Comparison of ENCODE assay signal across 18 mouse cellular contexts in genomic region chr2:31719202-31719880, GRCm38 (mm10). TPM values are rescaled to one million over a fixed set of nuclear protein-coding genes. Genes with fewer than 3 reads are reported as not detected.
DNase-seq lines count a peak whose midpoint lies in the region; ATAC-seq and TF ChIP-seq lines count a peak whose summit lies in the region.
"Had no signal": no experiment of that assay in that cellular context is flagged by ENCODE, and none has a peak within 500 bp of the region (broad histone marks: within the 10 kb centered on the region; RNA-seq: fewer than 3 reads in every experiment).

No protein-coding gene starts in this region.

- no peaks in the 10 kb centered on the region; the same call in 1 of the 2 replicates for H3K36me3 ChIP-seq in kidney, embryonic 14.5 days (ENCODE audit: control insufficient read depth, insufficient read depth, low read length)
- H3K36me3 ChIP-seq in liver, postnatal 0 days (replicated peaks; ENCODE audit: insufficient read depth, low read length) = no peaks in the 10 kb centered on the region
- H3K36me3 ChIP-seq in forebrain, embryonic 16.5 days (ENCODE audit: control insufficient read depth, insufficient read depth) = no peaks in the 10 kb centered on the region
- H3K36me3 ChIP-seq: hindbrain, embryonic 15.5 days had no signal

- no peaks in the 10 kb centered on the region for H3K4me1 ChIP-seq in kidney, embryonic 14.5 days (ENCODE audit: control insufficient read depth, insufficient read depth, low read length)
- peaks cover 13% of the 10 kb centered on the region for H3K4me1 ChIP-seq in liver, postnatal 0 days (ENCODE audit: insufficient read depth)
- no peaks in the 10 kb centered on the region for H3K4me1 ChIP-seq in forebrain, embryonic 16.5 days (replicated peaks; ENCODE audit: control insufficient read depth, insufficient read depth, low read length)
- H3K4me1 ChIP-seq: hindbrain, embryonic 15.5 days had no signal

- peak; percentile 73 for DNase-seq in kidney, adult 11 months
- peak; percentile 60 to 75 for DNase-seq in kidney, adult 8-10 months
- peak; percentile 34 for DNase-seq in liver
- DNase-seq in liver, postnatal 0 days = peak; percentile 32
- DNase-seq in cerebellum, adult 9-11 months = no peak
- DNase-seq in urinary bladder, postnatal 36 days (ENCODE audit: low spot score in 2 of 2) = no peak
- DNase-seq: adrenal gland, postnatal 25 days; cerebellum, adult 9-10 months; embryo, embryonic 11 days; forebrain, postnatal 0 days; lung, adult 2 months; lung, postnatal 36 days; spleen, adult 18-20 months; thymus, postnatal 25 days had no signal

- no peak overlapping the region for H3K9ac ChIP-seq in kidney, embryonic 14.5 days (ENCODE audit: low read depth, low read length)
- no peak overlapping the region for H3K9ac ChIP-seq in liver, postnatal 0 days (replicated peaks)
- no peak overlapping the region for H3K9ac ChIP-seq in forebrain, embryonic 16.5 days (replicated peaks; ENCODE audit: low read depth, low read length)
- H3K9ac ChIP-seq: forebrain, postnatal 0 days; heart, embryonic 12.5 days; hindbrain, embryonic 15.5 days had no signal

- no peaks in the 10 kb centered on the region for H3K27me3 ChIP-seq in kidney, embryonic 14.5 days (ENCODE audit: control insufficient read depth, insufficient read depth, low read length)
- H3K27me3 ChIP-seq in liver, postnatal 0 days (ENCODE audit: insufficient read depth, low read length) = no peaks in the 10 kb centered on the region
- no peaks in the 10 kb centered on the region for H3K27me3 ChIP-seq in forebrain, embryonic 16.5 days (replicated peaks; ENCODE audit: control insufficient read depth, insufficient read depth, low read length)
- H3K27me3 ChIP-seq: heart, embryonic 12.5 days; hindbrain, embryonic 15.5 days had no signal

- 84% methylated on average over 6 of the region's 6 CpGs for WGBS in kidney, embryonic 14.5 days
- 63% methylated on average over 6 of the region's 6 CpGs for WGBS in liver, postnatal 0 days (ENCODE audit: insufficient replicate concordance)
- 87% methylated on average over 6 of the region's 6 CpGs for WGBS in forebrain, embryonic 16.5 days

- ATAC-seq in kidney, embryonic 14.5 days (ENCODE audit: low FRiP score, low TSS enrichment) = no peak
- peak; percentile 91 for ATAC-seq in liver, postnatal 0 days
- ATAC-seq in forebrain, embryonic 16.5 days = no peak
- ATAC-seq: forebrain, postnatal 0 days had no signal

- H3K4me2 ChIP-seq in kidney, embryonic 14.5 days (replicated peaks; ENCODE audit: low read depth, low read length) = no peak overlapping the region
- peak overlapping the region; percentile 10; the same call in 1 of the 2 replicates for H3K4me2 ChIP-seq in liver, postnatal 0 days (ENCODE audit: low read depth, low read length)
- H3K4me2 ChIP-seq in forebrain, embryonic 16.5 days (ENCODE audit: low read length) = no peak overlapping the region
- H3K4me2 ChIP-seq: heart, embryonic 12.5 days; hindbrain, embryonic 15.5 days had no signal

- no peak overlapping the region for H3K4me3 ChIP-seq in kidney, embryonic 14.5 days (ENCODE audit: low read length)
- H3K4me3 ChIP-seq in liver, postnatal 0 days (ENCODE audit: low read depth, low read length) = no peak overlapping the region
- no peak overlapping the region for H3K4me3 ChIP-seq in forebrain, embryonic 16.5 days (replicated peaks; ENCODE audit: low read length)
- H3K4me3 ChIP-seq: heart, embryonic 12.5 days; hindbrain, embryonic 15.5 days had no signal

- no peak for TF ChIP-seq EP300 in liver, postnatal 0 days (IDR thresholded peaks at IDR 0.05; ENCODE audit: low read depth)

- H3K9me3 ChIP-seq in kidney, embryonic 14.5 days (ENCODE audit: control insufficient read depth, low read length) = no peaks in the 10 kb centered on the region
- H3K9me3 ChIP-seq in liver, postnatal 0 days (ENCODE audit: low read length) = no peaks in the 10 kb centered on the region
- H3K9me3 ChIP-seq in forebrain, embryonic 16.5 days (ENCODE audit: control insufficient read depth, low read length) = no peaks in the 10 kb centered on the region
- H3K9me3 ChIP-seq: heart, embryonic 12.5 days; hindbrain, embryonic 15.5 days had no signal

- no peak overlapping the region for H3K27ac ChIP-seq in kidney, embryonic 14.5 days (ENCODE audit: low read depth, low read length)
- H3K27ac ChIP-seq in liver, postnatal 0 days (ENCODE audit: low read depth) = peak overlapping the region; percentile 76
- no peak overlapping the region for H3K27ac ChIP-seq in forebrain, embryonic 16.5 days (ENCODE audit: low read length)
- H3K27ac ChIP-seq: hindbrain, embryonic 15.5 days had no signal

- TF ChIP-seq CTCF in liver, postnatal 0 days (IDR thresholded peaks at IDR 0.05; ENCODE audit: low read depth) = no peak

RNA-seq across cellular contexts. Expression of gene Abl1, which starts 31.2 kb away (rescaled TPM):
- 30.9 and 54.6 TPM in 2 replicates for polyA plus RNA-seq in kidney, embryonic 14.5 days (2014; fragmentation: Nextera tagmentation; extraction: Ambion mirVana)
- polyA plus RNA-seq in liver, postnatal 0 days (2015; fragmentation: Nextera tagmentation; extraction: Ambion mirVana) = 4.1 and 4.5 TPM in 2 replicates
- 23.5 and 23.8 TPM in 2 replicates for polyA plus RNA-seq in forebrain, embryonic 16.5 days (2015; fragmentation: Nextera tagmentation; extraction: Ambion mirVana)

RNA-seq across cellular contexts. Expression of gene Exosc2, which starts 48.8 kb away (rescaled TPM):
- 64.9 and 73.6 TPM in 2 replicates for polyA plus RNA-seq in kidney, embryonic 14.5 days (2014; fragmentation: Nextera tagmentation; extraction: Ambion mirVana)
- polyA plus RNA-seq in liver, postnatal 0 days (2015; fragmentation: Nextera tagmentation; extraction: Ambion mirVana) = 14.2 and 14.6 TPM in 2 replicates
- polyA plus RNA-seq in forebrain, embryonic 16.5 days (2015; fragmentation: Nextera tagmentation; extraction: Ambion mirVana) = 42.3 and 44.0 TPM in 2 replicates

Comparison
In these comparisons a context has a peak if more than half of its experiments do, and no peak if none do; other contexts are left out.
1. DNase-seq: peak in kidney, adult 11 months (single experiment), kidney, adult 8-10 months (2 of 2), liver (single experiment) and liver, postnatal 0 days (single experiment); none in cerebellum, adult 9-11 months (single experiment) and urinary bladder, postnatal 36 days (0 of 2).